ENCODE assay signal across 30 mouse cellular contexts in the genomic region with DNA sequence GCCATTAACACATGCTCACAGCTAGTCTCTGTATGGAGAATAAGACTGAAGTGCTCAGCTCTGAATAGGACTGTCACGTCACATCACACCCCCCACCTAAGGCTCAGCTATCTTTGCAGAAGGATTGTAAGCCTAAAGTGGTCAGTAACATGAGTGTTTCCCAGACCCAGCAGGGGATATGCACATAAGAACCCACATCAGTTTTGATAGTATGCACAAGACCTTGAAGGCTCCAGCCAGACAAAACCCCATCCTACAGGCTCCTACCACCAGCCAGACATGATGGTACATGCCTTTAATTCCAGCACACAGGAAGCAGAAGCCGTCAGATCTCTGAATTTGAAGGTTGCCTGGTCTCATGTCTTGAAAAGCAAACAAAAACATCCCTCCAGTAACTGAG.
"Had no signal": no experiment of that assay in that cellular context is flagged by ENCODE, and none has a peak within 500 bp of the region (broad histone marks: within the 10 kb centered on the region; RNA-seq: fewer than 3 reads in every experiment).

No protein-coding gene starts in this region.

- H3K27me3 ChIP-seq: heart, embryonic 12.5 days; heart, embryonic 13.5 days; heart, embryonic 15.5 days; hindbrain, embryonic 12.5 days; hindbrain, embryonic 13.5 days; hindbrain, embryonic 15.5 days; intestine, embryonic 15.5 days; kidney, embryonic 15.5 days had no signal

- H3K4me1 ChIP-seq: heart, embryonic 12.5 days; heart, embryonic 15.5 days; hindbrain, embryonic 10.5 days; hindbrain, embryonic 12.5 days; hindbrain, embryonic 13.5 days; hindbrain, embryonic 15.5 days had no signal

- H3K4me3 ChIP-seq: heart, embryonic 12.5 days; heart, embryonic 13.5 days; heart, embryonic 15.5 days; hindbrain, embryonic 10.5 days; hindbrain, embryonic 12.5 days; hindbrain, embryonic 13.5 days; hindbrain, embryonic 15.5 days; intestine, embryonic 15.5 days; kidney, embryonic 15.5 days; layer of hippocampus, adult 2 months; left cerebral cortex, adult 2 months had no signal

- H3K9me3 ChIP-seq: heart, embryonic 12.5 days; heart, embryonic 13.5 days; heart, embryonic 15.5 days; hindbrain, embryonic 10.5 days; hindbrain, embryonic 12.5 days; hindbrain, embryonic 13.5 days; hindbrain, embryonic 15.5 days; intestine, embryonic 15.5 days; kidney, embryonic 15.5 days had no signal

- H3K27ac ChIP-seq: heart, embryonic 13.5 days; heart, embryonic 15.5 days; hindbrain, embryonic 10.5 days; hindbrain, embryonic 12.5 days; hindbrain, embryonic 13.5 days; hindbrain, embryonic 14.5 days; hindbrain, embryonic 15.5 days; hindbrain, postnatal 0 days; intestine, embryonic 15.5 days; kidney, embryonic 15.5 days; kidney, postnatal 0 days; layer of hippocampus, adult 2 months; left cerebral cortex, adult 2 months had no signal

- DNase-seq: heart, postnatal 10 days; heart, postnatal 14 days; heart, postnatal 36 days; heart, postnatal 4 days; kidney, adult 11 months; kidney, adult 18-20 months; kidney, adult 2 months; kidney, adult 8-10 months; kidney, adult 9 months; kidney, postnatal 10 days; kidney, postnatal 14 days; kidney, postnatal 25 days; kidney, postnatal 36 days; kidney, postnatal 4 days; layer of hippocampus, adult 9-11 months; layer of hippocampus, postnatal 36 days had no signal
